Mouse (Mus musculus): ENCODE measurements around the gene Cdk12.
"Not testable (repeated sequence)": the region's sequence is repeated elsewhere in the genome, so short reads cannot be mapped to it uniquely, and the experiment has no call there.

Cdk12 gene

DNA sequence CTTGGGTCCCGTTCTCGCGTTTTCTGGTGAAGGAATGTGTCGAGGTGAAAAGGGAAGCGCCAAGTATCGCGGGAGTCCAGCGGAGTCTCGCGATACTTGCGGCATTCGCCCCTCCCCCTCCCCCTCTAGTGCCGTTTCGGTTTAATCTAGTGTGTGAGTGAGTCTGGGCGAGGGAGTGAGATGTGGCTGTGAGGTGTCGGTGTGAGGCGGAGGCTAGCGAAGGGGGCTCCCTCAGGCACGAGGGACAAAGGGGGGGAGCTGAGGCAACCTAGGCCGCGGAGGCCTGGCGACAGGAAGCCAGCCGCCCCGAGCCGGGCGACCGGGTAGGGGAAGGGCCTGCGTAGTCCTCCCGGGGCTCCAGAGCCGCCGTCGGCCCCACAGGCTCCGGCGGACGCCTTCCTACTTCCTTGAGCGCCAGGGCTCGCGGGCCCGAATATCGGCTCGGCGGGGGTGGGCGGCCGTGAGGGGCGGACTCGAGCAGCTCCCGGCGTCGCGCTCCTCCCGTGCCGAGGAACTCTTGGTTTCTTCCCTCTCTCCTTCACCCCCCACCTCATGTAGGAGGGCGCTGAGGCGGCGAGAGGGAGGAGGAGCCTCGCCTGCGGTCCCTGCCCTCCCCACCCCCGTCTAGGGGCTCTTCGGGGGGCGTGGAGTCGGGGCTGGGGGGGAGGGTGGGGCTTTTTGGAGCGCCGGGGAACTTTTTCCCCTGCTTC lies at the start of gene Cdk12:
Gene Cdk12 (plus strand): TSS at position 419 of the 710 bp plus-strand sequence.
- peak; percentile 95 to 97 for DNase-seq (ENCODE audit: low spot score in 2 of 2)

DNA sequence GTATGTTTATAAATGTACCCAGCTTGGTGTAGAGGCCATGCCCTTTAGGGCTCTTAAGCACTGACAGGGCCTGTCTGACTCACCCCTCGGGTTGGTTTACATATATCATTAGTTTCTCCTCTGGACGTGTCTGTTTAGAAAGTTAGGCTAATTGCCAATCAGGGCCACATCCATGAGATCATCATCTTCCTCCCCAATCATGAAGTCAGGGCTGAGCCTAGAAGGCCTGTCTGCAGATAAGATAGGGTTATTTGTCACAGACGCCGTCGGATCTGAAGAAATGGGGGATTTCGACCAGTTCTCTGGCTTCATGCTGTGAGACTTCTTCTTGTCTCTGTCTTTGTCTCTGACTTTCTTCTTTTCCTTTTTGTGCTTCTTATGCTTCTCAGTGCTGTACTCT lies 47.8 kb upstream of the Cdk12 start:
- DNase-seq (ENCODE audit: low spot score in 2 of 2): no peak

DNA sequence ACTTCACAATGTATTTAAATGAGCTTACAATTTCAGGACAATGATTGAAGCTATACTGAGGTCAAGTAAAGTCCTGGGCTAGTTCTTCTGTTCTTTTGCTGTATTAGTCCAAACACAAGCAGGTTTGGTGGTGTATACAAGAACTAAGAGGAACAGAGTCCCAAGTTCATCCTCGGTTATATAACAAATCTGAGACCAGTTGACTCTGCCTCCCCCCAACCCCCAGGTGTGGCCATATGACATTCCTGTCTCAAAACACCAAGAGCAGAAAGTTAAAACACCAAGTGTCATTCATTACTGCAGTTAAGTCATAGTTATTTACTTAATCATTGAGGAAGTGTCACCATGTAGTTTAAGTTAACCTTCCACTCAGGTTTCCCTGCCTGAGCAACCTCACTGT lies 34.5 kb upstream of the Cdk12 start:
- no peak for DNase-seq (ENCODE audit: low spot score in 2 of 2)

DNA sequence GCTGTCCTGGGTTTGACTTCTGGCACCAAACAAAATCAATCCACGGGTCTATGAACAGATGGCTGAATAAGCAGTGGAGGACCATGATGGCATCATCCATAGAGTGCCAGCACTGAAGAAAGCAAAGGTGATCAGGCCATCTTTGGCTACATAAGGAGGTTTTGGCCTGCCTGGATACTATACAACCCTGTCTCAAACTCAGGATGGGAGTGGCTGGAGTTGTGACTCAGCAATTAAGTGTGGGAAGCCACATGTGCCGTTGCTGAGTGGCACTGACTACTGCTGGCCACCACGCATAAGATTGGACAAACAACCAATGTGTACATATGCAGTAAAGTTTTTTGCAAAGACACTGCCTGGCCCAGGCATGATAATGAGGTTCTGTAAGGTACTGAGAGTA lies 20.7 kb upstream of the Cdk12 start:
- DNase-seq (ENCODE audit: low spot score in 2 of 2): not testable (repeated sequence)

DNA sequence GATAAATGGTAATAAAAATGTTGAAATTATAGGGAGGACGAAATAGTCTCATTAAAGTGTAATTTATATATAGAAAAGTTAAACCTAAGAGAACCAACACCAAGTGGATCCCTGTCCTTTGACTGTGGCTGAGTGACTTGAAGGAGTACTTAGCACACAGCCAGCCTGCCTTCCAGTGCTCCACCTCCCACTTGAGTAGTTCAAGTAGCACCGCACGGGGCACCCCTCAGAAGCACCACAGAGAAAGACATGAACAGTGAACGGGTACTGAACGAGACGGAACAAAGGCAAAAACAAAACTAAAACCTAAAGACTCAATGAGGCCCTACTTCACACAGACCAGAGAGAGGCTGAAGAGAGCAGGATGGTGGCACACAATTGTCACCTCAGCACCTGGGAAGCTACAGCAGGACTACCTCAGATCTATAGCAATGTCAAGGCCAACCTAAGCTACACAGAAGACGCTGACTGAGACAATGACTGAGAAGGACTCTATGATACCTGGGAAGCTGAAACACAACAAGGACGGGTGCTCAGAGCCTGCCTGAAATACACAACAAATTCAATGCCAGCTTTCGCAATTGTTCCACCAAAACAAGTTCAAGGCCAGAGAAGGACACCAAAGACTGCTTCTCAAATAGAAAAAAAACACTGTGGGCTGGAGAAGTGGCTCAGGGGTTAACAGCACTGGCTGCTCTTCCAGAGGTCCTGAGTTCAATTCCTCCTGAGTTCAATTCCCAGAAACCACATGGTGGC lies 15.0 kb upstream of the Cdk12 start:
- DNase-seq (ENCODE audit: low spot score in 2 of 2): no peak

DNA sequence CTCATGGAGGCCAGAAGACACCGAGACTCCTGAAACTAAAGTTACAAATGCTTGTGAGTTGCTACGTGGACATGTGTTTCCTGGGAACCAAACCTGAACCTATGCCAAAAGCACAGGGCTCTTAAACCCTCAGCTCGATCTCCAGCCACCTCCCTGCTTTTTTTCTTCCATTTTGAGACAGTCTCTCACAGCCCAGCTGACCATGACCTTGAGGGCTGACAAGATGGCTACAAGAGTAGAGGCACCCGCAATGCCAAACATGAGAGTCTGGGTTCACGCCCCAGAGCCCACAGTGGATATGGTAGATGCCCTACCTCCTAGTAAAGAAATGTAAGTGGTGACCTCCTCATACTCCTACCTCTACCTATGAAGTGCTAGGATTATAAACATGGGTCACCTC lies 12.0 kb upstream of the Cdk12 start:
- no peak for DNase-seq (ENCODE audit: low spot score in 2 of 2)

DNA sequence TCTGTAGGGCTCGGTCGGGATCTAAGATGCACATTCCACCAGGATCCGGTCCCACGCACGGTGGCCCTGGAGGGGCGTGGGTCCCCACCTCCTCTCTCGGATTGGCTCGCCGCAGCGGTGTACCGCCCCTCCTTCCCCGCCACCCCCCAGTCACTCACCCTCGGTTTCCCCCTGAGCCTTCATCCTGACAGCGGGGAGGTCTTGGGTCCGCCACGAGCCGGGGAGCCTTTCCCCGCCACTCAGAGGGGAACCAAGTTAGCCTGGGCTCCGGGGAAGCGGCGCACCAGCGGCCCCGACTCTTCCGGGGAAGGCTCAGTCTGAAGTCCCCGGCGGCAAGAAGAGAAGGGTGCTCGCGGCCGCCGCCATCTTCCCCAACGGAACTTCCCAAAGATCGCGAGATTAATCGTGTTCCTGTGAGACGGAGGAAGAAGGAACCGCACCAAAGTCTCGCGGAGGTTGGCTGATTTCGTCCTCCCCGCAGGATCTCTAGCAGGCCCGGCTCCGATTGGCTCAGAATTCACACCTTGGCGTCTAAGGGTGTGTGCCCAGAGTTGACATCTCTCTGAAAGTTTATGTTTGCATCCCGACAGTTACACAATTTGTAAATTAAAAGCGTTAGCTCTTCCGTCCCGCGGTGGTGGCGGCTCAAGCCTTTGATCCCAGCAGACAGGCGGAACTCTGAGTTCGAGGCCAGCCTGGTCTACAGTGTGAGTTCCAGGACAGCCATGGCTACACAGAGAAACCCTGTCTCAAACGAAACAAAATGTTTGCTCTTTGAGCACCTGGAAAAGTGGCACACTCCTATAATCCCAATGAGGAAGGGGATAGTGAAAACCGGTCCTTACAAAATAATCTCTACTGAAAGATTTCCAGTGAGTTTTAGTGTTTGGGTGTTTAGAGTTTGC lies 9.7 kb upstream of the Cdk12 start, which contains the start of gene Med1:
Gene Med1 (minus strand): TSS at position 393 of the 905 bp plus-strand sequence.
- peak; percentile 93 to 95 for DNase-seq (ENCODE audit: low spot score in 2 of 2)

DNA sequence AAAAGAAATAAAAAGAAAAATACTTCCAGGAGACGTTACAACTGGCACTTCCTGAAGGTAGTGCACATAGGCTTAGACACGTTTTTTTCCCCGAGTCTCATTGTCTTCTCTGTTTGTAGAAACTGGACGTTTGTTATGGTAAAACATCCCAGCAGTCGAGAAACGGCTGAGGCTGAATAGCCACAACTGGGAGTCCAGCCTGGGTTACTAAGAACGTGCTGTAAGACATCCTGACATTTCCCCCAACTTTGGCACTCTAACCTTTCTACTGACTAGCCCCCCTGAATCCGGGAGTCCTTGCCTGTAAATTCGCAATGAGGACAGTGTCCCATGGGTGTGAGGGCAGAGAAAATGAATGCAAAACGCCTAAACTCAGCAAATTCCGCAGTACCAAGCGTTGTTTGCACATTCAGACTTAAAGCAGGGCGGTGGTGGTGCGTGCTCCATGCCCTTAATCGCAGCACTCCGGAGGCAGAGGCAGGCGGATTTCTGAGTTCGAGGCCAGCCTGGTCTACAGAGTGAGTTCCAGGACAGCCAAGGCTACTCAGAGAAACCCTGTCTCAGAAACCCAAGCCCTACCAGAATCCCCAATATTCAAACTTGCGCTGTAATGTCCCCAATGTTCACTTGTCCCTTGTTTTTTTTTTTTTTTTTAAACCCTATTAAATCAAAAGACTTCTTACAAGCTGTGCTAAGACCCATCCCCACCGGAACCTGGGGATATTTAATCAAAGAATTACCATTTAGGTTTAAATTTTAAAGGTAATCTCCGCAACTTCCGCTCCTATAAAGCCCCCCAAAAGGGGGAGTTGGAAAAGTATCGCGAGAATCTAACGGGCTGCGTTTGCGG lies 843 bp upstream of the Cdk12 start:
- peak; percentile 21 to 34 for DNase-seq (ENCODE audit: low spot score in 2 of 2)

DNA sequence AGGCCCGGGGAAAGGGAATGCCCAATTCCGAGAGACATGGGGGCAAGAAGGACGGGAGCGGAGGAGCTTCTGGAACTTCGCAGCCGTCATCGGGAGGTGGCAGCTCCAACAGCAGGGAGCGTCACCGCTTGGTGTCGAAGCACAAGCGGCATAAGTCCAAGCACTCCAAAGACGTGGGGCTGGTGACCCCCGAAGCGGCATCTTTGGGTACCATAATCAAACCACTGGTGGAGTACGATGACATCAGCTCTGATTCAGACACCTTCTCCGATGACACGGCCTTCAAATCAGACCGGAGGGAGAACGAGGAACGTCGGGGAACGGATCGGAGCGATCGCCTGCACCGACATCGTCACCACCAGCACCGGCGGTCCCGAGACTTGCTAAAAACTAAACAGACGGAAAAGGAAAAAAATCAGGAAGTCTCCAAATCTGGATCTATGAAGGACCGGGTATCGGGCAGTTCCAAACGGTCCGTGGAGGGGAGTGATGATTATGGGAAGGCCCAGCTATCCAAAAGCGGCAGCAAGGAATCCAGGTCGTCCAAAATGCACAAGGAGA lies 572 bp downstream of the Cdk12 start:
- no peak for DNase-seq (ENCODE audit: low spot score in 2 of 2)

DNA sequence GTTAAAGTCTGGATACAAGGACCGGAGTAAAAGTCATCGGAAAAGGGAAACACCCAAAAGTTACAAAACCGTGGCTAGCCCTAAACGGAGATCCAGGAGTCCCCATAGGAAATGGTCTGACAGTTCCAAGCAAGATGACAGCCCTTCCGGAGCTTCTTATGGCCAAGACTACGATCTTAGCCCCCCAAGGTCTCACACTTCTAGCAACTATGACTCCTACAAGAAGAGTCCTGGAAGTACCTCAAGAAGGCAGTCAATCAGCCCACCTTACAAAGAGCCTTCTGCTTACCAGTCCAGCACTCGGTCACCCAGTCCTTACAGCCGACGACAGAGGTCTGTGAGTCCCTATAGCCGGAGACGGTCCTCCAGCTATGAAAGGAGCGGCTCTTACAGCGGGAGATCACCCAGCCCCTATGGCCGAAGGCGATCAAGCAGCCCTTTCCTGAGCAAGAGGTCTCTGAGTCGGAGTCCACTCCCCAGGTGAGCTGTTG lies 1.1 kb downstream of the Cdk12 start:
- DNase-seq (ENCODE audit: low spot score in 2 of 2): peak; percentile 2 to 22

DNA sequence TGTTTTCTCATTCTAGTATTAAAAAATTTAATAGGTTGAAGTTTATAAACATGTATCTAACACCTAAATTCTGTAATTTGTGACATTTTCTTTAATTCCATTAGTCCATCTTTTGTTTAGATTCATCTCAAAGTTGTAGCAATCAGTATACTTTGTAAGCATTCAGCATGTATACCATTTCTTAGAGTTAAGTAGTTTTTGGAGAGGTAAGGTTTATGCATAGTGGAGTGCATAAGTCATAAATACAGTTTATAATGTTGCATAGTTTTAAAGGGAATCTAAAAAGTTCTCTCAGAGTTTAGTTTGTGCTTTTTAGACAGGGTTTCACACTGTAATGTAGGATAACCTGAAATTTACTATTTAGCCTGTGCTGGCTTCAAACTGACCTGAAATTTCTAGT lies 2.6 kb downstream of the Cdk12 start:
- DNase-seq (ENCODE audit: low spot score in 2 of 2): no peak

DNA sequence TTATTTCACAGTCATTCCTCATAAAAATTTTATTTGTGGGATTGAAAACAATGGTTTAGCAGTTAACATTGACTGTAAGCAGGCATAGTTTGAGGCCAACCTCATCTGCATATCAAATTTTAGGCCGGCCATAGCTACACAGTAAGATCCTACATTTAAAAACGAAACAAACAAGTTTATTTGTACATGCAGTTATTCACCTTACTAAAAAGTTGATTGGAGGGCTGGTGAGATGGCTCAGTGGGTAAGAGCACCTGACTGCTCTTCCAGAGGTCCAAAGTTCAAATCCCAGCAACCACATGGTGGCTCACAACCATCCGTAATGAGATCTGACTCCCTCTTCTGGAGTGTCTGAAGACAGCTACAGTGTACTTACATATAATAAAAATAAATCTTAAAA lies 3.4 kb downstream of the Cdk12 start:
- DNase-seq (ENCODE audit: low spot score in 2 of 2): not testable (repeated sequence)

DNA sequence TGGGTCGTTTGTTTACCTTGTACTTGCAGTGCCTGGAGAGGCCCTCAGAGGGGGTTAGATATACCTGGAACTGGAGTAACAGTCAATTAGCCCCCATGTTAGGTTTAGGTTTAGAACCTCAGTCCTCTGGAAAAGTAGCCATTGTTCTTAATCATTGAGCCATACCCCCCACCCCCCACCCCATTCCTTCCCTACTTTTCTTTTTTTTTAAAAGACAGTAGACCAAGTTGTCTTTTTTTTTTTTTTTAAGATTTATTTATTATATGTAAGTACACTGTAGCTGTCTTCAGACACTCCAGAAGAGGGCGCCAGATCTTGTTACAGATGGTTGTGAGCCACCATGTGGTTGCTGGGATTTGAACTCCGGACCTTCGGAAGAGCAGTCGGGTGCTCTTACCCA lies 6.8 kb downstream of the Cdk12 start:
- not testable (repeated sequence) for DNase-seq (ENCODE audit: low spot score in 2 of 2)

DNA sequence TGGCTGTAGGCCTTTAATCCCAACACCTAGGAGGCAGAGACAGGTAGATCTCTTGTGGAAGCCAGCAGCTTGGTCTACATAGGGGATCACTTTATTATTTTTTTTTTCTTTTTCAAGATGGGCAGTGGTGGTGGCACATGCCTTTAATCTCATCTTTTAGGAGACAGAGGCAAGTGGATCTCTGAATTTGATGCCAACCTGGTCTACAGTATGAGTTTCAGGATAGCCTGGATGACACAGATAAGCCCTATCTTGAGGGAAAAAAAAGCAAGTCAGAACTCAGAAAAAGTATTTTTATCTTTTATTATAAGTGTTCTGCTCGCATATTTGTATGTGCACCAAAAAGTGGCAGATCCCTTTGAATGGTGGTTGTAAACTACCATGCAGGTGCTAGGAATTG lies 10.5 kb downstream of the Cdk12 start:
- peak in 1 of 2 experiments; percentile 25 for DNase-seq (ENCODE audit: low spot score in 2 of 2)

DNA sequence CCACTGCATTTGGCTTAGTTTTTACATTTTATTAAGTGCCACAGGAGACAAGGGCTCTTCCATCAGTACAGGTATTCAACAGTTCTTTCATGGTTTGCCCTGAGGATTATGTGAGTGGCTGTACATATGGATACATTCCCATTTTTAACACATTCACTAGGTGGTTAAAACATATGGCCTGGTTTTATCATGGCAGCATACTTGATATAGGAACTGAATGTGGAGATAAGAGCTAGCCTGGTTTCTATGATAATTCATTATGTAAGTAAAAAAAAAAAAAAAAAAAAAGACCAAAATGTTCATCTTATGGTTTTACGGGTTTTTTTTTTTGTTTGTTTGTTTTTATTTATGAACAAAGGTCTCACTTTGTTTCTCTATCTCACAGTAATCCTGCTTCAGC lies 23.5 kb downstream of the Cdk12 start:
- DNase-seq (ENCODE audit: low spot score in 2 of 2): no peak

DNA sequence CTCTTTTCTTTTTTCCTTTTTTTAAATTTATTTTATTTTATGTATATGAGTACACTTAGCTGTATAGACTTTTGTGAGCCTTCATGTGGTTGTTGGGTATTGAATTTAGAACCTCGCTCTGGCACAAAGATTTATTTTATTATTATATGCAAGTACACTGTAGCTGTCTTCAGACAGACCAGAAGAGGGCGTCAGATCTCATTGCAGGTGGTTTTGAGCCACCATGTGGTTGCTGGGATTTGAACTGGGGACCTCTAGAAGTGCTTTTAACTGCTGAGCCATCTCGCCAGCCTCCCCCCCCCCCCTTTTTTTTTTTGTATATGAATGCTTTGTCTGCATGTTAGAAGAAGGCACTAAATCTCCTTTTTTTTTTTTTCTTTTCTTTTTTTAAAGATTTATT lies 35.6 kb downstream of the Cdk12 start:
- no peak for DNase-seq (ENCODE audit: low spot score in 2 of 2)

DNA sequence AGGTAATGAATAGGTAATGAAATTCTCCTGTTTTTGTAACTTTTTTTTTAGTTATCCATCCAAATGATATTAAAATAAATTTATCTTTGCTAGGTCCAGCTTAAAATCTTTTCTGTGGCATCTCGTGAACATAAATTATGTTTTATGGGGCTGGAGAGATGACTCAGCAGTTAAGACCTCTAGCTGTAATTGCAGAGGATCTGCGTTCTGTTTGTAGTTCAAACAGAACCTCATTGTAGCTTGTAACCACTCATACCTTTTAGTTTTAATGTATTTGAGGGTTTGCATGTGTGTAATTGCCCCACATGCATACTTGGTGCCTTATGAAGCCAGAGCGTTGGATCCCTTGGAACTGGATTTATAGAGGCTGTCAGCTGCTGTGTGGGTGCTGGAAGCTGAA lies 36.1 kb downstream of the Cdk12 start:
- DNase-seq (ENCODE audit: low spot score in 2 of 2): no peak

DNA sequence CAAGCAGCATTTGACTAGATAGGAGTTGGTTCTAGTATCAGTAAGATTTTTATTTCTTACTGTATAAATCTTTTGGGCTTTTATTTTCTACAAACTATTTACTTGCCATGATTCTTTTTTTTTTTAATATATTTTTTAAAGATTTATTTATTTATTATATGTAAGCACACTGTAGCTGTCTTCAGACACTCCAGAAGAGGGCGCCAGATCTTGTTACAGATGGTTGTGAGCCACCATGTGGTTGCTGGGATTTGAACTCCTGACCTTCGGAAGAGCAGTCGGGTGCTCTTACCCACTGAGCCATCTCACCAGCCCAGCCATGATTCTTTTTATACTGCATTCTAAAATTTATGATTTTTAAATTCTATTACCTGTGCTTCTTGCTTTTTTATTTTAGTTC lies 40.1 kb downstream of the Cdk12 start:
- not testable (repeated sequence) for DNase-seq (ENCODE audit: low spot score in 2 of 2)

DNA sequence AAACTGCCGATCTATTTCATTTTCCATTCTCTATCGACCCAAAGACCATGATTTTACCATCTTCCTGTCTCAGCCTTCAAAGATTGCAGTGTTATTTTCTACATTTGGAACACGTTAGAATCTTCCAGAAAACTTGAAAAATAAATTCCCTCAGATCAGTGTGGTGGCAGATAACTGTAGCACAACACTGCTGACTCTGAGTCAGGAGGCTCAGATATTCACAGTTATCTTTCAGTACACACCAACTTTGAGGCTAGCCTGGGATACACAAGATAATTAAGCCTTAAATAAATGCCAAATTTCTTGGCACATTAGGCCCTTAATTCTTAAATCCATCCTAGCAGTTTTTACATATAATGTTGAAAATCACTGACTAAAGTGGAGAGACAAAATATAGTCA lies 41.6 kb downstream of the Cdk12 start:
- DNase-seq (ENCODE audit: low spot score in 2 of 2): peak in 1 of 2 experiments; percentile 33

DNA sequence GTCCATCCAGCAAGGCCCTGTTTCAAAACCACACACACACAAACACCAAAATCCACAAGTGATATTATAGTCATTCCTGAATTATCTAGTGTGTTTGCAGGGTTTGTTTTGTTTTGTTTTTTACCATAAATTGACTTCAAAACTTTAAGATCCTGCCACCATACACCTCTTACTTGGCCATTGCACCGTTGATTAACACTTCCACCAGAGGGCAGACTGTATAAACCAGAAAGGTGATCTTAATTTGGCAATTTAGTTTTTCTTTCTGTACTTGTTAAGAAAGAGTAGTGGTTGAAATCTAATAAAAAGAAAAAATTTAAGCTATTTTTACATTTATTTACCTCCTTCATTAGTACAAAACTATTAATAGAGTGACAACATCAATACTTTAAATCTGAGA lies 44.5 kb downstream of the Cdk12 start:
- no peak for DNase-seq (ENCODE audit: low spot score in 2 of 2)

DNA sequence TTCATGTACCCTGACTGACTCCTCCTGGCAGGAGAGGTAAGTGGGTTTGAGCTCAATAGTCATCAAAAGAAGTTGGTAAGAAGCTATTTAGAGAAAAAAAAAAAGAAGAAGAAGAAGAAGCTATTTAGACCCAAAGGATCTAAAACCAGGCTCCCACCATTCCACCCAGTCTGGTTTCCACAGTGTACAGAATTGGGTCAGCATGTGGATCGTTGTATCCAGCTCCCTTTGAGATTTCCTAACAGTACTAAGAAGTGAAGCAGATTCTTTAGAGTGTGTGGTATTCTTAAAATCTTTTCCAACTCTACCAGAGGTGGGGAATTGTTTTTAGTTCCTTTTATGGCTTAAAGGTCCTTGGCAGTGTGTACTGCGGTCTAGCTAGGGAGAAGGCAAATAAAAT lies 50.9 kb downstream of the Cdk12 start:
- no peak for DNase-seq (ENCODE audit: low spot score in 2 of 2)
